Mouse (Mus musculus) lung, postnatal 0 days (tissue): ENCODE measurements around the gene Tor1aip2.

ENCODE experiments used
- CTCF ChIP-seq: IDR thresholded peaks from 2 replicates; pipeline ENCODE4 v1.5.1; 2016; ENCODE audit warnings: antibody characterized with exemption, mild to moderate bottlenecking
- EP300 ChIP-seq: IDR thresholded peaks from 2 replicates; pipeline ENCODE4 v1.6.1; 2016; ENCODE audit warnings: antibody characterized with exemption, mild to moderate bottlenecking, control low read depth

- no peak for TF ChIP-seq CTCF
- TF ChIP-seq EP300: no peak
Measured at GRCm38 (mm10) chr1:156116770-156117169, 81.6 kb downstream of the Tor1aip2 start.
